Mouse (Mus musculus) urinary bladder, postnatal 25 days (tissue): Measurements from ENCODE around the gene Acsl5.

Experiments used
- DNase-seq: peaks from one replicate; pipeline ENCODE4 v3.0.0; 2022; ENCODE audit warnings: low spot score

The Acsl5 gene

GRCm38 (mm10) chr19:55239766-55240426, 11.8 kb upstream of the Acsl5 start:
- DNase-seq = no peak

GRCm38 (mm10) chr19:55241186-55241645, 10.5 kb upstream of the Acsl5 start, which contains the start of gene Gucy2g:
Gene Gucy2g (minus strand): TSS chr19:55241236.
- DNase-seq = no peak

- no peak for DNase-seq
Observed at GRCm38 (mm10) chr19:55244791-55245231, 6.9 kb upstream of the Acsl5 start.

- no peak for DNase-seq
Observed at GRCm38 (mm10) chr19:55247563-55247962, 4.2 kb upstream of the Acsl5 start.

- no peak for DNase-seq
Observed at GRCm38 (mm10) chr19:55247991-55248520, 3.7 kb upstream of the Acsl5 start.

GRCm38 (mm10) chr19:55250451-55250850, 1.3 kb upstream of the Acsl5 start:
- no peak for DNase-seq

- DNase-seq = peak; percentile 16
Observed at GRCm38 (mm10) chr19:55253239-55253569, 1.5 kb downstream of the Acsl5 start.

GRCm38 (mm10) chr19:55253570-55254441, 2.1 kb downstream of the Acsl5 start:
- peak; percentile 48 for DNase-seq

GRCm38 (mm10) chr19:55254513-55255016, 2.8 kb downstream of the Acsl5 start:
- peak; percentile 29 for DNase-seq

GRCm38 (mm10) chr19:55256156-55256555, 4.4 kb downstream of the Acsl5 start:
- DNase-seq = no peak

GRCm38 (mm10) chr19:55257656-55258375, 6.1 kb downstream of the Acsl5 start:
- DNase-seq = no peak

GRCm38 (mm10) chr19:55258514-55258913, 6.8 kb downstream of the Acsl5 start:
- no peak for DNase-seq

GRCm38 (mm10) chr19:55260389-55261184, 8.8 kb downstream of the Acsl5 start:
- no peak for DNase-seq

- no peak for DNase-seq
Observed at GRCm38 (mm10) chr19:55265269-55265668, 13.5 kb downstream of the Acsl5 start.

GRCm38 (mm10) chr19:55266786-55267185, 15.0 kb downstream of the Acsl5 start:
- no peak for DNase-seq

- DNase-seq = no peak
Observed at GRCm38 (mm10) chr19:55268150-55268549, 16.4 kb downstream of the Acsl5 start.

- no peak for DNase-seq
Observed at GRCm38 (mm10) chr19:55269051-55269450, 17.3 kb downstream of the Acsl5 start.

GRCm38 (mm10) chr19:55271448-55271847, 19.7 kb downstream of the Acsl5 start:
- DNase-seq = no peak

- no peak for DNase-seq
Observed at GRCm38 (mm10) chr19:55273340-55273739, 21.6 kb downstream of the Acsl5 start.

GRCm38 (mm10) chr19:55276100-55276499, 24.4 kb downstream of the Acsl5 start:
- no peak for DNase-seq

GRCm38 (mm10) chr19:55276770-55277169, 25.0 kb downstream of the Acsl5 start:
- DNase-seq = no peak
